ENCODE assay signal across 8 mouse cellular contexts in the genomic region with DNA sequence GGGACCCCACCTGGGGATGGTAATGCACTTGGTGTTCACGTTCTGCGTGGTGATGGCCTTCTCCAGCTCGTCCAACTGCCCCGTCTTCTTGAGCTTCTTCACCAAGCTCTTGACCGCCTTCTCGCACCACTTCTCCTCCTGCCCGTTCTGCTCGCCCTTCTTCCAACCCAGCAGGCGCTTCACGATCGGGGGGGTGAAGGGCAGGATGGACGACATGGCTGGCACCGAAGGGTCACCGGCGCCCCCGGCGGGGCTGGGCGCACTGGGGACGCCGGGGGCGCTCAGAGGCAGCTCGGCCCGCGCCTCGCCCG. TPM values are rescaled to one million over a fixed set of nuclear protein-coding genes. Genes with fewer than 3 reads are reported as not detected.
A peak's percentile ranks its signal among the peaks of the same experiment; 100 is the strongest.
DNase-seq lines count a peak whose midpoint lies in the region; ATAC-seq and TF ChIP-seq lines count a peak whose summit lies in the region.

No protein-coding gene starts in this region.

- H3K4me3 ChIP-seq in kidney, adult 2 months (ENCODE audit: insufficient read depth, low read depth, low read length), result peak overlapping the region; percentile 82
- H3K4me3 ChIP-seq in hindbrain, embryonic 11.5 days (ENCODE audit: low read depth, low read length), result peak overlapping the region; percentile 73
- peak overlapping the region; percentile 74 for H3K4me3 ChIP-seq in midbrain, embryonic 13.5 days (replicated peaks)

- H3K4me2 ChIP-seq in hindbrain, embryonic 11.5 days (replicated peaks; ENCODE audit: low read depth, low read length), result peak overlapping the region; percentile 65
- peak overlapping the region; percentile 99 for H3K4me2 ChIP-seq in midbrain, embryonic 13.5 days (replicated peaks)

- peak overlapping the region; percentile 88 for H3K9ac ChIP-seq in hindbrain, embryonic 11.5 days (ENCODE audit: low read depth, low read length)
- peak overlapping the region; percentile 83 for H3K9ac ChIP-seq in midbrain, embryonic 13.5 days (replicated peaks)

- no peaks in the 10 kb centered on the region for H3K36me3 ChIP-seq in kidney, adult 2 months (ENCODE audit: control insufficient read depth, insufficient read depth, low read length)
- no peaks in the 10 kb centered on the region for H3K36me3 ChIP-seq in hindbrain, embryonic 11.5 days (ENCODE audit: control insufficient read depth, insufficient read depth, low read length)
- no peaks in the 10 kb centered on the region for H3K36me3 ChIP-seq in midbrain, embryonic 13.5 days

- 0 out of 2 replicates have a peak, but pooled peaks have one; percentile 18 for ATAC-seq in hindbrain, embryonic 11.5 days (ENCODE audit: low FRiP score)
- ATAC-seq in midbrain, embryonic 13.5 days, result no peak

- TF ChIP-seq CTCF in kidney, adult 2 months (conservative IDR thresholded peaks at IDR 0.05; ENCODE audit: insufficient read depth, insufficient read length, low read depth, low read length), result no peak

- peak overlapping the region; percentile 94 for H3K27ac ChIP-seq in kidney, adult 2 months (ENCODE audit: insufficient read depth, low read depth, low read length)
- H3K27ac ChIP-seq in hindbrain, embryonic 11.5 days (ENCODE audit: low read depth, low read length), result peak overlapping the region; percentile 91
- peak overlapping the region; percentile 86 for H3K27ac ChIP-seq in midbrain, embryonic 13.5 days

- DNase-seq in kidney, adult 2 months, result no peak
- no peak for DNase-seq in kidney, postnatal 14 days
- DNase-seq in MN1 (ENCODE audit: low spot score), result peak; percentile 15
- no peak for DNase-seq in hindbrain, embryonic 11.5 days (ENCODE audit: low spot score)
- no peak for DNase-seq in layer of hippocampus, postnatal 36 days
- no peak for DNase-seq in ovary, postnatal 14 days (ENCODE audit: low spot score)
- no peak for DNase-seq in cerebellum, postnatal 4 days (ENCODE audit: low spot score in 2 of 2)

- peaks cover 35% of the 10 kb centered on the region for H3K4me1 ChIP-seq in kidney, adult 2 months (ENCODE audit: control insufficient read depth, insufficient read depth, low read length)
- peaks cover 15% of the 10 kb centered on the region for H3K4me1 ChIP-seq in hindbrain, embryonic 11.5 days (replicated peaks; ENCODE audit: control insufficient read depth, insufficient read depth, low read length)
- peaks cover 58% of the 10 kb centered on the region for H3K4me1 ChIP-seq in midbrain, embryonic 13.5 days (replicated peaks)

- TF ChIP-seq POLR2A in kidney, adult 2 months (IDR thresholded peaks at IDR 0.05; ENCODE audit: low read depth, low read length), result no peak

- 1% methylated on average over 26 of the region's 26 CpGs for WGBS in kidney, adult 2 months
- under 1% methylated on average over 26 of the region's 26 CpGs for WGBS in hindbrain, embryonic 11.5 days
- WGBS in midbrain, embryonic 13.5 days, result 1% methylated on average over 26 of the region's 26 CpGs

- H3K9me3 ChIP-seq in hindbrain, embryonic 11.5 days (ENCODE audit: control insufficient read depth, low read length), result no peaks in the 10 kb centered on the region
- no peaks in the 10 kb centered on the region for H3K9me3 ChIP-seq in midbrain, embryonic 13.5 days

- H3K27me3 ChIP-seq in kidney, adult 2 months (replicated peaks; ENCODE audit: control insufficient read depth, insufficient read depth, low read length), result no peaks in the 10 kb centered on the region
- H3K27me3 ChIP-seq in hindbrain, embryonic 11.5 days (ENCODE audit: control insufficient read depth, insufficient read depth, low read length), result no peaks in the 10 kb centered on the region
- peaks cover 19% of the 10 kb centered on the region; the same call in 1 of the 2 replicates for H3K27me3 ChIP-seq in midbrain, embryonic 13.5 days

RNA-seq across cellular contexts. Expression of gene Smad3, which starts 0.4 kb away (rescaled TPM):
- 33.5 and 37.0 TPM in 2 replicates for polyA plus RNA-seq in kidney, adult 2 months (2012; rRNA removed)
- polyA plus RNA-seq in hindbrain, embryonic 11.5 days (2014; fragmentation: Nextera tagmentation; extraction: Ambion mirVana), result 13.9 and 16.0 TPM in 2 replicates
- polyA plus RNA-seq in midbrain, embryonic 13.5 days (2015; fragmentation: Nextera tagmentation; extraction: Ambion mirVana), result 10.1 and 11.6 TPM in 2 replicates
- 10 to 100 TPM; 40.1 to 45.2 TPM for total RNA-seq in layer of hippocampus, postnatal 36 days (2021)
